23 mouse cellular contexts compared by ENCODE assay signal in the genomic region with DNA sequence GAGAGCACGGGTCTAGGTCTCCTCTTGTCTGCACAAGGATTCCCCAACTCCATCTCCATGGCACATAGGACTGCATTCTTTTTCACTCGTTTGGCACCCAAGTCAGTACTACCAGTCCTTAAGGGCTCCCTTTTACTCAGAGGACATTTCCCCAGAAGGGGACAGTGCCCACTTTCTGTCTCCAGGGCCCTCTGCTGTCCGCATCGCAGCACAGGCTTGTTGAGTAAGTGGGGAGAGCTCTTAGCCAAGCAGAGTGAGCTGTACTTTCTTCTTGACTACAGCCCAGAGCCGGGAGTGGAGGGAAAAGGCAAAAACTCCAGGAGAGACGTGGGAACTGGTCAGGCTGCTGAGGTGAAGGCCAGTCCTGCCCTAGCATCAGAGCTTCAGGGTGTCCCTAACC.
A peak's percentile ranks its signal among the peaks of the same experiment; 100 is the strongest.
DNase-seq lines count a peak whose midpoint lies in the region; ATAC-seq and TF ChIP-seq lines count a peak whose summit lies in the region.
"Had no signal": no experiment of that assay in that cellular context is flagged by ENCODE, and none has a peak within 500 bp of the region (broad histone marks: within the 10 kb centered on the region; RNA-seq: fewer than 3 reads in every experiment).

No protein-coding gene starts in this region.

- intact Hi-C loops in heart, postnatal 10 days (cut with DNase I): no loop called here
- intact Hi-C loops in left cerebral cortex, adult 2 months (cut with DNase I): loop anchor here (10.0 kb wide), 1 partner anchor 150 kb away; no protein-coding TSS in a partner anchor
- intact Hi-C loops in left cerebral cortex, postnatal 36 days (cut with DNase I): no loop called here

- no peaks in the 10 kb centered on the region for H3K36me3 ChIP-seq in heart, postnatal 0 days (replicated peaks; ENCODE audit: control insufficient read depth, insufficient read depth, low read length)
- H3K36me3 ChIP-seq: embryonic facial prominence, embryonic 15.5 days; heart, embryonic 15.5 days; neural tube, embryonic 15.5 days had no signal

- H3K27me3 ChIP-seq in heart, postnatal 0 days (ENCODE audit: control insufficient read depth, insufficient read depth, low read length): no peaks in the 10 kb centered on the region; the same call in 1 of the 2 replicates
- H3K27me3 ChIP-seq: embryonic facial prominence, embryonic 15.5 days; heart, embryonic 15.5 days; neural tube, embryonic 15.5 days; Patski had no signal

- H3K9me3 ChIP-seq in heart, postnatal 0 days (replicated peaks; ENCODE audit: control insufficient read depth, low read length): no peaks in the 10 kb centered on the region
- H3K9me3 ChIP-seq: embryonic facial prominence, embryonic 15.5 days; heart, embryonic 15.5 days; neural tube, embryonic 15.5 days had no signal

- WGBS in heart, postnatal 0 days: 49% methylated on average over 6 of the region's 6 CpGs

- TF ChIP-seq EP300 in heart, postnatal 0 days (IDR thresholded peaks at IDR 0.05; ENCODE audit: low read depth): no peak

- no peak for ATAC-seq in heart, postnatal 0 days (ENCODE audit: insufficient read depth, low read depth)
- no peak for ATAC-seq in erythroid progenitor cell, adult 5-6 weeks (replicated peaks; ENCODE audit: low FRiP score, poor library complexity, severe bottlenecking)
- ATAC-seq: forebrain, embryonic 16.5 days; hindbrain, embryonic 16.5 days; Patski had no signal

- H3K9ac ChIP-seq in heart, postnatal 0 days (replicated peaks; ENCODE audit: low read depth, low read length): no peak overlapping the region
- H3K9ac ChIP-seq: embryonic facial prominence, embryonic 15.5 days; heart, embryonic 15.5 days; neural tube, embryonic 15.5 days had no signal

- DNase-seq in heart, postnatal 0 days (ENCODE audit: low spot score): no peak
- no peak for DNase-seq in heart, postnatal 10 days
- DNase-seq in left cerebral cortex, adult 2 months (ENCODE audit: extremely low spot score in 1 of 2, low spot score in 2 of 2): no peak
- DNase-seq in left cerebral cortex, postnatal 36 days (ENCODE audit: low spot score in 2 of 2): no peak
- peak; percentile 18 to 27 for DNase-seq in lung, adult 18-20 months
- peak; percentile 46 for DNase-seq in lung, postnatal 36 days
- DNase-seq in urinary bladder, adult 18-20 months (ENCODE audit: low spot score in 2 of 2): no peak
- DNase-seq: adrenal gland, adult 8-10 months; cerebellum, adult 2 months; cerebellum, postnatal 36 days; gastrocnemius, postnatal 25 days; kidney, adult 11 months; right cerebral cortex, adult 18-20 months; right cerebral cortex, postnatal 4 days; thymus, postnatal 25 days had no signal

- H3K4me2 ChIP-seq in heart, postnatal 0 days (ENCODE audit: low read depth, low read length): no peak overlapping the region
- H3K4me2 ChIP-seq: embryonic facial prominence, embryonic 15.5 days; heart, embryonic 15.5 days; midbrain, embryonic 11.5 days; neural tube, embryonic 15.5 days had no signal

- peak; percentile 9; the same call in 1 of the 2 replicates for TF ChIP-seq CTCF in heart, postnatal 0 days (IDR thresholded peaks at IDR 0.05; ENCODE audit: low read depth)
- peak; percentile 23; the same call in 1 of the 2 replicates for TF ChIP-seq CTCF in left cerebral cortex, adult 2 months (IDR thresholded peaks at IDR 0.05)

- H3K27ac ChIP-seq in heart, postnatal 0 days (ENCODE audit: low read depth): no peak overlapping the region
- H3K27ac ChIP-seq in left cerebral cortex, adult 2 months: no peak overlapping the region
- H3K27ac ChIP-seq: embryonic facial prominence, embryonic 15.5 days; heart, embryonic 15.5 days; neural tube, embryonic 15.5 days had no signal

- H3K4me1 ChIP-seq in heart, postnatal 0 days (ENCODE audit: control insufficient read depth, insufficient read depth): no peaks in the 10 kb centered on the region
- H3K4me1 ChIP-seq: embryonic facial prominence, embryonic 15.5 days; heart, embryonic 15.5 days; neural tube, embryonic 15.5 days had no signal

- H3K4me3 ChIP-seq in heart, postnatal 0 days (ENCODE audit: low read depth, low read length): no peak overlapping the region
- H3K4me3 ChIP-seq in left cerebral cortex, adult 2 months: no peak overlapping the region
- H3K4me3 ChIP-seq: embryonic facial prominence, embryonic 15.5 days; heart, embryonic 15.5 days; neural tube, embryonic 15.5 days had no signal

Comparison
In these comparisons a context has a peak if more than half of its experiments do, and no peak if none do; other contexts are left out.
1. DNase-seq: peak in lung, adult 18-20 months (2 of 2) and lung, postnatal 36 days (single experiment); none in heart, postnatal 0 days (single experiment), heart, postnatal 10 days (0 of 2), left cerebral cortex, adult 2 months (0 of 2), left cerebral cortex, postnatal 36 days (0 of 2) and urinary bladder, adult 18-20 months (0 of 2).